Mouse (Mus musculus) CD4-positive helper T cell, adult 2 months (primary cell): ENCODE results near the gene Prss46.

Experiments used
- DNase-seq: peaks from one replicate; pipeline ENCODE4 v3.0.0-alpha.2; 2012; ENCODE audit warnings: low read depth, missing footprints, low spot score

Gene Prss46

DNA sequence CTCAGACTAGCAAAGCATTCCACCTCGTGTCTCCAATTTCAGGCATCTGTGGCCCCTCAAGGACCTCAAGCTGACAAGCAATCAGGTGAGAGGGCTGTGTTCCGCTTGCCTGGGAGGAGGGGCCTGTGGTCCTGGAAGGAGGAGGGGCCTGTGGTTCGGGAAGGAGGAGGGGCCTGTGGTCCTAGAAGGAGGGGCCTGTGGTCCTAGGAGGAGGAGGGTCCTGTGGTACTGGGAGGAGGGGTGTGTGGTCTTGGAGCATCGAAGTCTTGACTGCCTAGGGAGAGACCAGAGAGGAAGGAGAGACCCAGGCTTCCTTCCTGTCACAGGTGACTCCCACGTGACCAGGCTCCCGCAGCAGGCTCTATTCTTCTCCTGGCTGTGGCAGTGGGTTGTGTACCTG is 52.3 kb downstream of the Prss46 start:
- peak; percentile 88 for DNase-seq

DNA sequence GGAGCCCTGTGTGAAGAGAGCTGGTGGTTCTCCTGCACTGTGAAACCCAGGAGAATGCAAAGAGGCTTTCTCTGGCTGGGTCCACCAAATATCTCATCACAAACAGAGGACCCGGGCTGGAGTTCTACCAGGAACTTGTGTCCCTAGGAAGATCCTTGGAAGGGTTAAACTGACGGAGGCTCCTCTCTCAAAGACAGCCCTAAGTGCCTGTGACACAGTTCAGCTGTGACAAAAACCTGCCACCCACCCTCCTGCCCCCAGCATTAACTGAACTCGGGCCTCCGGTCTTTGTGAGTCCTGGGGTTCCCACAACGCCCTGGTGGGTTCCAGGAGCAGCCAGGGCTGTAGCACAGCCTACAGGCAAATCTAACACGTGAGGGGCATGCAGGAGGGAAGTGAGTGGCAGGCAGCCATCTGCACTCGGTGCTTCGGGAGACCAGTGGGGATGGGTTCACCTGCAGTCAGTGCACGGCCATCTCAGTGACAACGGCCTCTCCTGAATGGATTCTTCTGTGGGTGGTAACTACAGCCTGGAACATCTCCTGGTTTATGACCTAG is 55.2 kb downstream of the Prss46 start:
- no peak for DNase-seq

DNA sequence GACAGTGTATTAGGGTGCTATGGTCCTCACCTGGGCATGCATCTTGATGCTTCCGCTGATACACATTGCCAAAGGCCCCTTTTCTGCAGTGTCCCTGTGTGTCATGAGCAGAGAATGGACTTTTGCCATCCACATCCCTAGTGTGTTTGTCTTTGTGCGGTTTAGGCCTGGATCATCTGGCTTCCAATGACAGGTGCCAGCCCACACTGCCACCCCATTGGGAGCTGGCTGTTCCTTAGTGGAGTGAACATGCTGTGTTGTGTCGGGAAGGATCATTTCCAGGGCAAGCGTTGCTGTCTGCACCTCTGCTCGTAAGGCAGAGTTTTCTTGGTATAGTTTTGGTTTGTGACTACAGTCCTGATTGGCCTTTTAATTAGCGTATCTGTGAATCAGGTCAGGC is 56.9 kb downstream of the Prss46 start:
- no peak for DNase-seq

DNA sequence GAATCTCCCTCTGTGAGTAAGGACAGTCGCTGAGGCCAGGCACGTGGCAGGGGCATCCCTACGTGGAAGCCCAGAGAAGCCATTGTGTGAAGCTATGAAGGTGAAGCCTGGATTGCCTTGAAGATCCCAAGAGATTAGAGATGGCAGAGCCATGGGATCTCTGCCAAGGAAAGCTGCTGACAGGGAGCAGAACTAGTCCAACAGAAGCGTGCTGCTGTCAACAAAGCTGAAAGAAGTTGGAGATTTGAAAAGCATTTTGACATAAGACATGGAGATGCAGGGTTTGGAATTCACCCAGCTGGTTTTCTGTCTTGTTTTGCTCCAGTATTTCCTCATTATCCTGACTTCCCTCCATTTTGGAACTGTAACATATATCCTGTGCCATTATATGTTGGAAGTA is 58.0 kb downstream of the Prss46 start:
- no peak for DNase-seq
